Mouse (Mus musculus) midbrain, embryonic 16.5 days (tissue): ENCODE measurements around the gene Olfr1120. TPM values are rescaled to one million over a fixed set of nuclear protein-coding genes. Genes with fewer than 3 reads are reported as not detected.
"Not testable (repeated sequence)": the region's sequence is repeated elsewhere in the genome, so short reads cannot be mapped to it uniquely, and the experiment has no call there.

Experiments
- ATAC-seq: fragments of 200-750 bp; cut with Nextera tagmentation; 2 replicates; pipeline ENCODE4 v1.8.0; 2017; ENCODE audit warnings: moderate TSS enrichment
- H3K27ac ChIP-seq: fragments of 300-500 bp; sonication (generic); 2 replicates; pipeline ENCODE4 v1.5.1; 2014; ENCODE audit warnings: mild to moderate bottlenecking, low read length, mixed read lengths
- H3K27me3 ChIP-seq: fragments of 300-500 bp; sonication (generic); 2 replicates; pipeline ENCODE4 v1.6.1; 2014; ENCODE audit warnings: low read depth, low read length, mixed read lengths; ENCODE audit not compliant: control insufficient read depth, insufficient read depth
- H3K36me3 ChIP-seq: fragments of 300-500 bp; sonication (generic); 2 replicates; pipeline ENCODE4 v1.6.1; 2014; ENCODE audit warnings: mild to moderate bottlenecking, low read length, moderate library complexity, mixed read lengths; ENCODE audit not compliant: control insufficient read depth, insufficient read depth
- H3K4me1 ChIP-seq: fragments of 300-500 bp; sonication (generic); 2 replicates; pipeline ENCODE4 v1.6.1; 2014; ENCODE audit warnings: mild to moderate bottlenecking, low read length, mixed read lengths; ENCODE audit not compliant: control insufficient read depth, insufficient read depth
- H3K4me2 ChIP-seq: fragments of 300-500 bp; sonication (generic); 2 replicates; pipeline ENCODE4 v1.6.1; 2014; ENCODE audit warnings: mild to moderate bottlenecking, low read length, mixed read lengths
- H3K4me3 ChIP-seq: fragments of 300-500 bp; sonication (generic); 2 replicates; pipeline ENCODE4 v1.5.1; 2014; ENCODE audit warnings: low read depth, mild to moderate bottlenecking, low read length, moderate library complexity, mixed read lengths
- H3K9ac ChIP-seq: fragments of 300-500 bp; sonication (generic); 2 replicates; pipeline ENCODE4 v1.6.1; 2014; ENCODE audit warnings: low read depth, low read length, mixed read lengths
- H3K9me3 ChIP-seq: fragments of 300-500 bp; sonication (generic); replicated peaks from 2 replicates; pipeline ENCODE4 v1.6.1; 2014; ENCODE audit warnings: mild to moderate bottlenecking, low read length, mixed read lengths; ENCODE audit not compliant: control insufficient read depth, poor library complexity, severe bottlenecking
- WGBS: fragments of 180-500 bp; shearing (Covaris S2); extraction: QIAGEN DNeasy Blood & Tissue Kit; methylation state at CpG from one replicate; pipeline ENCODE4 v1.1.7; 2014; 5-methylcytosine and 5-hydroxymethylcytosine counted together
- polyA plus RNA-seq: library from polyadenylated mRNA; unstranded; fragments of >200 nt; fragmentation: Nextera tagmentation; extraction: Ambion mirVana; gene quantifications from 2 replicates; pipeline ENCODE4 v1.2.1, GENCODE M21; 2015

Olfr1120 gene
- polyA plus RNA-seq: not detected in 2 replicates

- Histone ChIP-seq H3K9ac (no peak within 1 kb of the TSS), H3K4me1 (no peaks in the 10 kb centered on the region), H3K4me3 (no peak within 1 kb of the TSS), H3K27me3 (no peaks in the 10 kb centered on the region), H3K36me3 (no peaks in the 10 kb centered on the region), H3K4me2 (no peak within 1 kb of the TSS), H3K9me3 (no peaks in the 10 kb centered on the region), H3K27ac (no peak within 1 kb of the TSS)
- 60% methylated on average over 2 of the region's 2 CpGs for WGBS
- ATAC-seq: no peak
These were observed at the start of gene Olfr1120 for GRCm38 (mm10) chr2:87354515-87354914. Gene Olfr1120 (plus strand): TSS chr2:87354815.

GRCm38 (mm10) chr2:87307281-87307680 is 47.3 kb upstream of the Olfr1120 start, which contains the start of gene Olfr1118:
Gene Olfr1118 (plus strand): TSS chr2:87307581.
- no peaks in the 10 kb centered on the region for H3K9me3 ChIP-seq
- H3K27ac ChIP-seq: no peak within 1 kb of the TSS
- no peak within 1 kb of the TSS for H3K4me3 ChIP-seq
- H3K9ac ChIP-seq: no peak within 1 kb of the TSS
- ATAC-seq: no peak
- H3K27me3 ChIP-seq: no peaks in the 10 kb centered on the region
- H3K4me2 ChIP-seq: no peak within 1 kb of the TSS
- no peaks in the 10 kb centered on the region for H3K4me1 ChIP-seq
- WGBS: 79% methylated on average over 1 of the region's 1 CpGs
- no peaks in the 10 kb centered on the region for H3K36me3 ChIP-seq

DNA sequence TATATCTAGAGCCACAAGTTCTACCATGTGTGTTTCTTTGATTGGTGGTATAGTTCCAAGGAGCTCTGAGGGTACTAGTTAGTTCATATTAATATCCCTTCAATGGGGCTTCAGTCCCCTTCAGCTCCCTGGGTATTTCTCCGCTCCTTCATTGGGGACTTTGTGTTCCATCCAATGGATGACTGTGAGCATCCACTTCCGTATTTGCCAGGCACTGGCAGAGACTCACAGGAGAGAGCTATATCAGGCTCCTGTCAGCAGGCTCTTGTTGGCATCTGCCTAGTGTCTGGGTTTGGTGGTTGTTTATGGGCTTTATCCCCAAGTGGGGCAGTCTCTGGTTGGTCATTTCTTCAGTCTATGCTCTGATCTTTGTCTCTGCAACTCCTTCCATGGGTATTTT is 5.5 kb downstream of the Olfr1120 start:
- ATAC-seq: not testable (repeated sequence)
- WGBS: 94% methylated on average over 2 of the region's 2 CpGs

DNA sequence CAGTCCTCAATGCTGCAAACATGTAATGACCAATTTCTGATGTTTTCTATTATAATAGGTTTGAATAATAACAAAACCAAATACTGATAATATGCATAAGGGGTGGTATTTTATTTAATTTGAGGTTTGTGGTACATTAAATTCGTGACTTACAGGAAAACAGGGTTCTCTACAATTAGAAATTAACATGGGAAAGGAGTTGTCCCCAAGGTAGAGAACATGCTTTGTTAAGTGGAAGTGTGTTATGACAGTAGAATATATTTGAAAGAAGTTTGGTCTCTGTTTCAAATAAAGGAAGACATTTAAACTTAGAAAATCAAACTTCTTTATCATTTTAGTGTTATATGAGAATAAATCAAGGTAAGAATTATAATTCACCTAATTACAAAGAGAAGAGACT is 15.0 kb downstream of the Olfr1120 start, which contains the start of gene Olfr1121:
Olfr1121 (plus strand) TSS at position 301 of the 400 bp plus-strand sequence.
- H3K9ac ChIP-seq: no peak within 1 kb of the TSS
- H3K4me3 ChIP-seq: no peak within 1 kb of the TSS
- no peaks in the 10 kb centered on the region for H3K36me3 ChIP-seq
- no peaks in the 10 kb centered on the region for H3K27me3 ChIP-seq
- H3K27ac ChIP-seq: no peak within 1 kb of the TSS
- ATAC-seq: no peak
- H3K4me2 ChIP-seq: no peak within 1 kb of the TSS
- no peaks in the 10 kb centered on the region for H3K9me3 ChIP-seq
- H3K4me1 ChIP-seq: no peaks in the 10 kb centered on the region
- 28% methylated on average over 1 of the region's 1 CpGs for WGBS

More for the DNA sequence above, 5.5 kb downstream of the Olfr1120 start:
- H3K9me3 ChIP-seq, H3K4me1 ChIP-seq, H3K4me2 ChIP-seq, H3K36me3 ChIP-seq, H3K4me3 ChIP-seq, H3K27me3 ChIP-seq, H3K27ac ChIP-seq, H3K9ac ChIP-seq: not testable (repeated sequence)

DNA sequence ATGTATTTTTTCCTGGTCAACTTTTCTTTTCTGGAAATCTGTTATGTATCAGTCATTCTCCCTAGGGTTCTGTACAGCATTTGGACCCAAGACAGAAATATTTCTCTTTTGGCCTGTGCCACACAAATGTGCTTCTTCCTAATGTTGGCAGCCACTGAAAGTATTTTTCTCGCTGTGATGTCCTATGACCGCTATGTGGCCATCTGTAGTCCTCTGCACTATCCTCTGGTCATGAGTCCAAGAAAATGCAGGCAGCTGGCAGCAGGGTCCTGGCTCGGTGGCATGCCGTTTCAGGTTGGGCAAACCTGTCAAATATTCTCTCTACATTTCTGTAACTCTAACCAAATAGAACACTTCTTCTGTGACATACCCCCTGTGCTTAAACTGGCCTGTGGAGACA is 17.1 kb downstream of the Olfr1120 start:
- Histone ChIP-seq H3K4me3 (no peak overlapping the region), H3K9me3 (no peaks in the 10 kb centered on the region), H3K27me3 (no peaks in the 10 kb centered on the region), H3K9ac (no peak overlapping the region), H3K27ac (no peak overlapping the region), H3K4me1 (no peaks in the 10 kb centered on the region), H3K36me3 (no peaks in the 10 kb centered on the region), H3K4me2 (no peak overlapping the region)
- 90% methylated on average over 4 of the region's 4 CpGs for WGBS
- no peak for ATAC-seq

GRCm38 (mm10) chr2:87383935-87384334 is 29.3 kb downstream of the Olfr1120 start:
- Histone ChIP-seq H3K4me1 (no peaks in the 10 kb centered on the region), H3K9ac (no peak overlapping the region), H3K36me3 (no peaks in the 10 kb centered on the region), H3K27me3 (no peaks in the 10 kb centered on the region), H3K4me2 (no peak overlapping the region), H3K9me3 (no peaks in the 10 kb centered on the region), H3K4me3 (no peak overlapping the region), H3K27ac (no peak overlapping the region)
- WGBS: 86% methylated on average over 2 of the region's 2 CpGs
- no peak for ATAC-seq

DNA sequence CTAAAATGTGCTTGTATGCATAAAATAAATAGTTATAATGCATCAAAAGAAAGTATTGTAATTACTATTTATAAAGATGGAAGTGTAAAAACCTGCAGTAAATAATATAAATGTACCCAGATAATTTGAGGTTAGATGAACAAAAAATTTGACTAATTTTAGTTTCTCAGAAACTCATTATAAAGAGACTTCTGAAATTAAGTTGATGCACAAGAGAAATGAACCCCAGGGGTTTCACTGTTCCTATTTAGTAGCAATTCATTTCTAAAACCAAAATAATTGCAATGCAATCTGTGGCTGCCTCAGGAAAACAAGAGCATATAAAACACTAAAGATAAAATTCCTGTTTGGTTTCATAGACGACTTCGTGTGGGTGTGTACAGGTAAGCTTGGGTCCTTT is 30.9 kb downstream of the Olfr1120 start, which contains the start of gene Olfr1122:
Olfr1122 (plus strand) TSS at position 301 of the 400 bp plus-strand sequence.
- H3K4me1 ChIP-seq: no peaks in the 10 kb centered on the region
- H3K9ac ChIP-seq: no peak within 1 kb of the TSS
- no peaks in the 10 kb centered on the region for H3K27me3 ChIP-seq
- no peaks in the 10 kb centered on the region for H3K36me3 ChIP-seq
- 88% methylated on average over 2 of the region's 2 CpGs for WGBS
- H3K4me3 ChIP-seq: no peak within 1 kb of the TSS
- no peak within 1 kb of the TSS for H3K27ac ChIP-seq
- H3K9me3 ChIP-seq: no peaks in the 10 kb centered on the region
- no peak for ATAC-seq
- no peak within 1 kb of the TSS for H3K4me2 ChIP-seq

DNA sequence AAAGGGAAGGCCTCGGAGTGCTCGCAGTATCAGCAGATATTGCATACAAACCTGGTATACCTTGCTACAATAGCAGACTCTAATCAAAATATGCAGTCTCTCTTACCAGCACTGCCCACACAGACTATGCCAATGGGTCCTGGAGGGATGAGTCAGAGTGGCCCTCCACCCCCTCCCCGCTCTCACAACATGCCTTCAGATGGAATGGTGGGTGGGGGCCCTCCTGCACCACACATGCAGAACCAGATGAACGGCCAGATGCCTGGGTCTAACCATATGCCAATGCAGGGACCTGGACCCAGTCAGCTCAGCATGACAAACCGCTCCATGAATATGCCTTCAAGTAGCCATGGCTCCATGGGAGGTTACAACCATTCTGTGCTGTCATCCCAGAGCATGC is 39.0 kb downstream of the Olfr1120 start:
- not testable (repeated sequence) for H3K9me3 ChIP-seq, H3K4me3 ChIP-seq, H3K36me3 ChIP-seq, H3K4me1 ChIP-seq, ATAC-seq, H3K9ac ChIP-seq, H3K4me2 ChIP-seq, H3K27ac ChIP-seq, H3K27me3 ChIP-seq
- 98% methylated on average over 5 of the region's 5 CpGs for WGBS

DNA sequence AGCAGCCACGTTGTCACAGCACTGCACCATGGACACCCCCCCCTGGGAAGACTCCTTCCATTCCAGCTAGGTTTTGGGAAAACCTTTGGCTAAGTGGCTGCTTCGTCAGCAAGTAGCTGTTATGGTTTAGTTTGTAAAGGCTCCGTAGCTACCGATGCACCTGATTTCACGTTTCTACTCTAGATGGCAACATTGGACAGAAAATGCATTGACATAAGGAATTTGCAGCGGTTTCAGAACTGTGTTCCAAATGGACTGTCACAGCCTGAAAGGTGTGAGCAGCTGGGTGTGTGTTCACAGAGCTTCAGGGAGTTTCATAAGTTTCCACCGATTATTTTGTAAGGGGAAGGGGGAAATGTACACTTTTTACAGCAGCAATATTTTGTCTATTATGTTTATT is 40.1 kb downstream of the Olfr1120 start:
- not testable (repeated sequence) for H3K4me2 ChIP-seq, H3K27ac ChIP-seq, ATAC-seq, H3K9me3 ChIP-seq, H3K36me3 ChIP-seq, H3K4me1 ChIP-seq, H3K4me3 ChIP-seq, H3K27me3 ChIP-seq, H3K9ac ChIP-seq
- 81% methylated on average over 7 of the region's 7 CpGs for WGBS
